Mouse (Mus musculus) brain, embryonic 14.5 days (tissue): ENCODE data around the gene Ksr2. TPM values are rescaled to one million over a fixed set of nuclear protein-coding genes. Genes with fewer than 3 reads are reported as not detected.
A peak's percentile ranks its signal among the peaks of the same experiment; 100 is the strongest.

Experiments
- DNase-seq: peaks from one replicate; pipeline ENCODE4 v3.0.0-alpha.2; 2011; ENCODE audit warnings: low read depth
- CTCF ChIP-seq: fragments of 200-500 bp; IDR thresholded peaks from 2 replicates; pipeline ENCODE4 v1.5.1; 2012; ENCODE audit warnings: inconsistent platforms, mild to moderate bottlenecking, moderate library complexity, borderline replicate concordance; ENCODE audit not compliant: insufficient read depth, insufficient read length; ENCODE audit errors: extremely low read depth
- POLR2A ChIP-seq: fragments of 200-500 bp; IDR thresholded peaks from 2 replicates; pipeline ENCODE4 v1.6.1; 2012; ENCODE audit warnings: mild to moderate bottlenecking, inconsistent platforms, borderline replicate concordance; ENCODE audit not compliant: poor library complexity, insufficient read depth, insufficient read length, severe bottlenecking; ENCODE audit errors: extremely low read depth
- polyA plus RNA-seq: library from polyadenylated mRNA; depleted of rRNA; stranded (reverse); fragments of >200 nt; gene quantifications from 2 replicates; pipeline ENCODE4 v1.2.3, GENCODE M21; 2012

The Ksr2 gene
- polyA plus RNA-seq, 1 experiment, result 6.4 TPM

GRCm38 (mm10) chr5:117556570-117556969 lies 142.8 kb downstream of the Ksr2 start:
- peak; percentile 79 for DNase-seq
- TF ChIP-seq POLR2A (no peak), CTCF (no peak)

GRCm38 (mm10) chr5:117561080-117561479 lies 147.3 kb downstream of the Ksr2 start:
- no peak for TF ChIP-seq CTCF
- no peak for DNase-seq

GRCm38 (mm10) chr5:117566051-117566665 lies 152.4 kb downstream of the Ksr2 start:
- TF ChIP-seq POLR2A, result no peak
- TF ChIP-seq CTCF, result no peak
- DNase-seq, result peak; percentile 70

- no peak for DNase-seq
- TF ChIP-seq CTCF (no peak), POLR2A (no peak)
Observed at GRCm38 (mm10) chr5:117569190-117569795, 155.5 kb downstream of the Ksr2 start.

DNA sequence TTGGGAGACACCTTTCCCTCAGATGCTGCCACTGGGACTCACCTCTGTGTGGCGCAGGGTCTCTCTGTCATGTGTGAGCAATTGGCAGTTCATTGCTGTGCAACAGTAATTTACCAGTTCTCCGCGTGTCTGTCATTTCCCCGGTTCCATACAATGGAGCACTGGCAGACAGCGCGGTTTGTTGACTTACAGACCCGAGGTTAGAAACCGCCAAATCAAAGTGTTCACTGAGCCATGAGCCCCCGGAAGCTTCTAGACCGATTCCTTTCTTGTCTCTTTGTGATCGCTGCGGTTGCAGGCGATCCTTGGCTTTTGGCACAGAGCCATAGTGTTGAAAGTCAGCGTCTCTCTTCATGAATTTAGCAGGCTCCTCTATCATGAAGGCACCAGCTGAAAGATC lies 158.6 kb downstream of the Ksr2 start:
- TF ChIP-seq CTCF (no peak), POLR2A (no peak)
- peak; percentile 77 for DNase-seq

DNA sequence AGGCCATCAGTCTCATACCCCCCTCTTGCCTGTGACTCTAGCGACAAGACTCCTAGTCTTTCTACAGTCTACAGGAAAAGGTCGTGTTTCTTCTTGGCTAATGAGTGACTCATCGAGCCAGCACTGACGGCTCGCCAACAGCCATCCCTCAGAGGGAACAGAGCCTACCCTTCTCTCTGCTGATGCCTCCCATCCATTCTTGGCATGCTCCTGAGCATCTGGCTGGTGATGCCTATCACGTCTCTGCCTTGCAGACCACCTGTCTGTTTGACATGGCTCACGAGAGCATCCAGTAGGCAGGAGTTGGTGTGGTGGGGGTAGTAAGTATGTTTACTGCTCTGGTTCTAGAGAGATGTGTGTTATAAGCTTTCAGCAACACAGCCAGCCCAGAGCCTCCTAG lies 161.1 kb downstream of the Ksr2 start:
- DNase-seq, result no peak
- TF ChIP-seq POLR2A (no peak), CTCF (no peak)

DNA sequence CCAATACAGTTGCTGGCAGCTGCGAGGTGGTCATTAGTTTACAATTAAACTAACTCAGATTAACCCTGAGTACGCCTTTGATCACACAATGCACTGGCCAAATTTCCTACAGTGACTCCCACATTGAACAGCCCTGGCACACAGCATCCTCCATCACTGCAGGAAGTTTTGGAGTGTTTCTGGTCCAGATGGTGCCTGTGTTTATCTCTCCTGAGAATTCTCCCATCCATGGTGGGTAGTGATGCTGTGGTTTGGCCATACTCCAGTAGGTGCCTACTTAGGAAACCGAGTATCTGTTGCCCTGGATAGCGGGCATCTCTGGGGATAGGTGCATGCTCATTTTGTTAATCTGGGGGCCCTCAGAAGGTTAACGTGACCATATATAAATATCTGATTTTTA lies 163.8 kb downstream of the Ksr2 start:
- TF ChIP-seq POLR2A, result no peak
- TF ChIP-seq CTCF, result no peak
- no peak for DNase-seq

GRCm38 (mm10) chr5:117581711-117582110 lies 167.9 kb downstream of the Ksr2 start:
- TF ChIP-seq CTCF, result no peak
- no peak for TF ChIP-seq POLR2A

GRCm38 (mm10) chr5:117584428-117584827 lies 170.6 kb downstream of the Ksr2 start:
- no peak for DNase-seq
- no peak for TF ChIP-seq POLR2A
- TF ChIP-seq CTCF, result peak; percentile 26; the same call in 1 of the 2 replicates

More at GRCm38 (mm10) chr5:117581711-117582110, 167.9 kb downstream of the Ksr2 start:
- DNase-seq, result no peak

DNA sequence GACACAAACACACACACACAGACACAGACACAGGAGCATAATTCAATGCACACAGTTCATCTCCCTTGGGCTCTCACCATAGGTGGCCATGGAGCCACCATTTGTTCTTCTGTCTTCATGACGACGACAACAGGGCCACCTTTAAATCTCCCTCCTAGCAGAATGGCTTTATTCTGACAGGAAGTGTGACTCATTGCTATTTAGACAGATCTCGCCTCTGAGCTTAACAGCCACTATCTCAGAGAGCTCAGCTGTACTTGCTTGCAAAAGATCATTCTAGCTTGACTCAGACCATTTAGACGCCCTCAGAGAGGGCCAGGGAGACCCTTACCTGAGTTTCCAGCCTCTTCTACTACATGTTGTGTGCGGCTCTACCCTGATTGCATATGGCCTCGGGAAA lies 175.5 kb downstream of the Ksr2 start:
- DNase-seq, result no peak
- no peak for TF ChIP-seq CTCF
- no peak for TF ChIP-seq POLR2A

DNA sequence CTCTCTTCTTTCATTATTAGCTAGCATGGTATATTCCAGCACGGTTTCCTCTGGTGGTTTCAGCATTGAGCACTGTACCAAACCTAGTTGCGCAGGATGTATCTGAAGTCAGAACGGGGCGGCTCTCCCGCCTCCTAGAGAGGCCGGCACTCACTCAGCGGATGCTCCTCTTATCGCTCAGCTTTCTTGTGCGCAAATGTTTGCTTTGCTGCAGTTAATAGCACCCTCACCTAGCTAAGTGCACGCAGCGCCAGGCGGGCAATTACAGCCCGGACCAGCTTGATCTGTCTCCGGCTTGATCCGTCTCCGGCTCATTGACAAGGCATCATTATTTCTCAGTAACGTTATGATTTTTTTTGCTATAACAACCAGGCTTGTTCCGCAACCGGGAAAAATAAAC lies 179.5 kb downstream of the Ksr2 start:
- DNase-seq, result peak; percentile 74
- no peak for TF ChIP-seq CTCF
- no peak for TF ChIP-seq POLR2A

DNA sequence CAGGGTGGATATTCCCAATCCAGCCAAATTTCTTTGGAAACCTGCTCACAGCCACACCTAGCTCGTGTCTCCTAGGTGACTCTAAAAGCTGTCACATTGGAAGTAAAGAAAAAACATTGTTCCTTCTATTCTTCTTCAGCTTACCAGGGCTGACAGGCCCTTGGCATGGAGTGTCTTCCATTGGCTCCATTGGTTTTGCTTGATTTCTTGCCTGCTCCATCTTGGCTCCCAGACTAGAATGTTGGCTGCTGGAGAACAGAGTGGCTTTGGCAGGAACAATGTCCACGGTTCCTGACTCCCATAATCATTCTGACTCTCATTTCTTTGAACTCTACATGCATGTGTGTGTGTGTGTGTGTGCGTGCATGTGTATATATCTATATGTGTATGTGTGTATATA lies 183.0 kb downstream of the Ksr2 start:
- DNase-seq, result no peak

More for the DNA sequence above, 183.0 kb downstream of the Ksr2 start:
- TF ChIP-seq CTCF, result no peak
- TF ChIP-seq POLR2A, result no peak
